Mouse (Mus musculus) lung, adult 2 months (tissue): ENCODE measurements around the gene Rnf145. TPM values are rescaled to one million over a fixed set of nuclear protein-coding genes. Genes with fewer than 3 reads are reported as not detected.

Experiments
- DNase-seq: peaks from one replicate; pipeline ENCODE4 v3.0.0; 2022
- H3K4me1 ChIP-seq: fragments of 200-500 bp; 2 replicates; pipeline ENCODE4 v1.6.1; 2011; ENCODE audit warnings: low read length; ENCODE audit not compliant: control insufficient read depth, insufficient read depth
- H3K4me3 ChIP-seq: fragments of 200-500 bp; replicated peaks from 2 replicates; pipeline ENCODE3; 2011; ENCODE audit warnings: low read depth, mild to moderate bottlenecking, control low read depth, low read length; ENCODE audit errors: extremely low read depth
- CTCF ChIP-seq: fragments of 200-500 bp; IDR thresholded peaks from 2 replicates; pipeline ENCODE4 v1.5.1; 2011; ENCODE audit warnings: mild to moderate bottlenecking, low read length, control low read depth; ENCODE audit not compliant: insufficient read depth
- POLR2A ChIP-seq: fragments of 200-500 bp; IDR thresholded peaks from 2 replicates; pipeline ENCODE4 v1.6.1; 2011; ENCODE audit warnings: low read depth, mild to moderate bottlenecking, control low read depth, low read length, borderline replicate concordance; ENCODE audit errors: extremely low read depth
- WGBS: fragments of 180-500 bp; shearing (Covaris S2); methylation state at CpG from one replicate; pipeline ENCODE4 v1.1.7; 2018; 5-methylcytosine and 5-hydroxymethylcytosine counted together
- polyA plus RNA-seq: library from polyadenylated mRNA; depleted of rRNA; stranded (reverse); fragments of >200 nt; gene quantifications from 2 replicates; pipeline ENCODE4 v1.2.3, GENCODE M21; 2012

The Rnf145 gene
- polyA plus RNA-seq, 1 experiment = 104 TPM

DNA sequence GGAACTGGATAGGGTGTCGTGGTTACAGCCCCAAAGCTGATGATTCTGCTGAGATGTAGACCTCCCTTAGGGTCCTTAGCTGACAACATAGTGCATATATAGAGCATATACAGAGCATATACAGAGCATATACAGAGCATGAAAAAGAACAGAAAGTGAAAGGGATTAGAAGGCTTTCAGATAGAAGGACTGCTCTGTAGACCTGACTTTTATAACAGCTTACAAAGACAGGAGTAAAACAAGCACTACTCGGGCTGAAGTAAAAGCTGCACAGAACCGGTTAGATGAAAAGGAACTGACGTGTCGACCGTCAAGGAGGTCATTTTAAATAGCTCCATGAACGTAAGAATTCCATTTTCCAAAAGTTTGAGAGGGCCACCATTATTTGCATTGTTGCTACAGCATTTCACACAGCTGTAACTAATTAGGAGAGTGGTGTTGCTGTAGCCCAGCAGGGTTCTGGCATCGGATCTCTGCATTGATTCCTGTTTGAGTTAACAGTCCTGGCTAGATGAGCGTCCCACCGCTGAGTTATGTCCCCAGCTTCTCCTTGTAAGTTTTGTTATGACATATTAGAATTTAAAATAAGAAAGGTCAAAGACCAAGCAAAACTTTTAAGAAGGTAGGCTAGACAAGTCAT is 20.6 kb downstream of the Rnf145 start:
- H3K4me3 ChIP-seq = no peak overlapping the region
- DNase-seq = no peak
- 60% methylated on average over 10 of the region's 10 CpGs for WGBS
- H3K4me1 ChIP-seq = peaks cover 34% of the 10 kb centered on the region
- TF ChIP-seq POLR2A (no peak), CTCF (no peak)

DNA sequence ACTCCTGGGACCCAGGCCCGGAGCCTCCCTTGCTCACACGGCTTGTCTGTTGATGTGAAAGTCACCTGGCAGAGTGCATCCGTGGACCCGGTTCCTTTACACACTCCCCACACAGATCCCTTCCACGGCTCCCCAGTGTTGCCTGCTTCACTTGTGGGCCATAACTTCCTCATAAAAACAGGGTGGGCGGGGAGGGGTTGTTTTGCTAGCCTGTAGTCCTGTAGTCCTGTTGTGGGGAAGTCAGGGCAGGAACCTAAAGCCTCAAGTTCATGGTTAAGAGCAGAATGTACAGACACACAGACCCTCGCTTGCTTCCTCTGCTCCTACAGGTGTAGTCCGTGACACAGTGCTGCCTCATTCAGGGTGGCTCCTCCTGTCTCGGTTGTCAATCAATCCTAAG is 21.5 kb downstream of the Rnf145 start:
- DNase-seq = no peak
- WGBS = 75% methylated on average over 9 of the region's 9 CpGs
- peaks cover 36% of the 10 kb centered on the region for H3K4me1 ChIP-seq
- TF ChIP-seq POLR2A = no peak
- H3K4me3 ChIP-seq = no peak overlapping the region

DNA sequence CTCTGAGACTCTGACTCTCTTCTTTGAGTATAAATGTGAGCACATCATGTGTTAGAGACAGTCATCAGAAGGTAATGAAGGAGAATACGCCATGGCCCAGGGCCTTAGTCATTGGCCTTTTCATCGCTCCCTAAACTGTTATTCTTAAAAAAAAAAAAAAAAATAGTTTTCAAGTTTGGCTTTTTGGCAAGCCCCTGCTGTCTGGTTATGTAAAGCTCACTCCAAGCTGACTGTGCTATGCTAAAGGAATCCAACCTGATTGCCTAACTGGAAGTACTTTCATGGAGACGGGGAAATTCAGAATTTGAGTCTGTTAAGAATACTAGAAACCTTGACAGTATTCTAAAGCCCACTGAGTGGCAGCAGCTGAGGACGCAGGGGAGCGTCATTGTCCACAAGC is 22.5 kb downstream of the Rnf145 start:
- H3K4me1 ChIP-seq = peaks cover 39% of the 10 kb centered on the region
- WGBS = 66% methylated on average over 5 of the region's 5 CpGs
- no peak for DNase-seq
- no peak overlapping the region for H3K4me3 ChIP-seq
- TF ChIP-seq POLR2A = no peak
- no peak for TF ChIP-seq CTCF

DNA sequence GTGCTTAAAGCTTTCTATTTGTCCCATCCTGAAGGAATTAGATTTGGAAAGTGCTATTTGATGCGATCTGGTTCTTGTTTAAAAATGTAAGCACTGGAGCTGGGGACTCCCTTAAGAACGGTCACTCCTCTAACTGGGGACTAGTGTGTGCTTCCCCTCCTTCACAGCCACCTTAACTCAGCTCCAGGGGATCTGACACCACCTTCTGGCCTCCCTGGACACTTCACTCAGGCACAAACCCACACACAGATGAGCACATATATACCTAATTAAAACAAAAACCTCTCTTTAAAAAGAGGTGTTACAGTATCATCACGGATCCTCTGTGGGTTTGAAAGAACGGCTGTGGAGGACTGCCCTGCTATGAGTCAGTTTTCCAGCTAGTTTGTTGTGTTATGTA is 23.0 kb downstream of the Rnf145 start:
- no peak for DNase-seq
- 52% methylated on average over 4 of the region's 4 CpGs for WGBS
- H3K4me1 ChIP-seq = peaks cover 39% of the 10 kb centered on the region
- H3K4me3 ChIP-seq = no peak overlapping the region
- TF ChIP-seq POLR2A (no peak), CTCF (peak; percentile 37; the same call in 1 of the 2 replicates)

DNA sequence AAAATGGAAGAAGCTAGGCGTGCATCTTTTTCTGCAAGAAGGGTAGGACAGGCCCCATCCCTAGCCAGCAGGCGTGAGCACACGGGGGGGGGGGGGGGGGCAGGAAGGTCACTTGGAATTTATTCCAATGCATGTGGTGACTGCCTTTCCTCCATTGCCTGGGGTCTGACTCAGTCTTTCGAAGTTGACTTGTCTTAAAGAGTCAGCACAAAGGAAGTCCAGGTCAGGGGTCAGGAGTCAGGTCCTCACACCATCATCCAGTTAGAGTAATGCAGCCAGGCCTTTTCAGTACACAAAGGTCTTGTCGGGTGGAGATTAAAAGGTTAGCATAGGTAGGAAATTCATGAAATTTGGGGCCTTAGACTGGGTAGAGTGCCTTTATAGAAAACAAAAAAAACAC is 24.8 kb downstream of the Rnf145 start:
- 48% methylated on average over 5 of the region's 5 CpGs for WGBS
- peaks cover 32% of the 10 kb centered on the region for H3K4me1 ChIP-seq
- no peak for DNase-seq

DNA sequence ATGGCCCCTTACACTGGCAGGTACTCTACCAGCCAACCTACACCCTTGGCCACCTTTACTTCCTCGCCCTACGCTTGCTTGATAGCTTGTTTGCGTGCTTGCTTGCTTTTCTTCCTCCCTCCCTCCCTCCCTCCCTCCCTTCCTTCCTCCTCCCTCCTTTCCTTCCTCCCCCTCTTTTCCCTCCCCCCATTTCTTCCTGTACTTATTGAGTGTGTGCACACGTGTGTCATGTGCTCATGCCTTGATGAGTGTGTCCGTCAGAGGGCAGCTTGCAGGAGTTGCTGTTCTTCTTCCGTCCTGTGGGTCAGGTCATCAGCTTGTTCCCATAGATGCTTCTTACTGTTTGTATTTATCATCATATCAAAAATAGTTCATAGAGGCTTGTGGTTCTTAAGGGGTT is 25.2 kb downstream of the Rnf145 start:
- H3K4me3 ChIP-seq = no peak overlapping the region
- DNase-seq = no peak
- peaks cover 28% of the 10 kb centered on the region for H3K4me1 ChIP-seq
- WGBS = 30% methylated on average over 6 of the region's 6 CpGs
- TF ChIP-seq POLR2A = no peak
- 0 out of 2 replicates have a peak, but pooled peaks have one; percentile 15 for TF ChIP-seq CTCF

More for the DNA sequence above, 24.8 kb downstream of the Rnf145 start:
- H3K4me3 ChIP-seq = no peak overlapping the region
- TF ChIP-seq POLR2A (no peak), CTCF (no peak)

DNA sequence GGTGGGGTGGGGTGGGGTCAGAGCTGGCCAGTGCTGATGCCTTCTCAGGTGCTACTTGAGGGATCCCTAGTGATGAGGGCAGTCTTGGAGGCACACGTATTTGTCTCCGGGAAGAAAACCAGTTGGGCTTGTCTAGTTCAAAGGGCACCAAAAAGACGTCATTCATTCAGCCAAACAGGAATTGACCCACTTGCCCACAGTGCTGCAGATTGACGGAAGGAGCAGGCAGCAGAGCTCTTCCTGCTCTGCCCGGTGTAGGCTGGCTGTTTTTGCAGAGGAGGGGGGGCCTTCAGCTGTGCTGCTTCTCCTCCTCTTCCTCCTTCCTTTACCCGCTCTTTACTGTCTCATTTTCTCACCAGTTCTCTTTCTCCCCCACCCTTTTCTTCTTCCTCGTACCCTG is 26.4 kb downstream of the Rnf145 start:
- Histone ChIP-seq H3K4me1 (peaks cover 26% of the 10 kb centered on the region), H3K4me3 (no peak overlapping the region)
- DNase-seq = no peak
- TF ChIP-seq POLR2A = no peak
- no peak for TF ChIP-seq CTCF
- WGBS = 16% methylated on average over 7 of the region's 7 CpGs

DNA sequence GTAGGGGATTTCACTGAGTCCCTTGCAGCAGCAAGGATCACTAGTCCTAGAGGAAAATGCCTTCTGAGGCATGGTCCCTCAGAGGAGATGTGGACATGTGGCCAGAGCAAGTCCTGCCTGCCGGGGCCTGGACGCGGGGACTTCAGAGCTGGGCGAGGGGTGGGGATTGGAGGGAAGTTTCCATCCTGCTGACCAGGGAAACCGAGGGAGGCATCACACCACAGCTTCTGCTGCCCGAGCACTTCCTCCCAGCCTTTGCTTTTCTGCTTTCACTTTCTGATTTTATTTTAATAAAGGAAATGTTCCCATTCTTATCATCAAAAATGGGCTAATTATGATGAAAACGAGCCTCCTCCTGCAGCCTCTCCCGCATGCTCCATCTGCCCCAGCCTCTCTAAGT is 27.5 kb downstream of the Rnf145 start:
- H3K4me1 ChIP-seq = peaks cover 21% of the 10 kb centered on the region
- 31% methylated on average over 8 of the region's 8 CpGs for WGBS
- H3K4me3 ChIP-seq = peak overlapping the region; percentile 50
- DNase-seq = no peak
- TF ChIP-seq POLR2A (no peak), CTCF (no peak)

DNA sequence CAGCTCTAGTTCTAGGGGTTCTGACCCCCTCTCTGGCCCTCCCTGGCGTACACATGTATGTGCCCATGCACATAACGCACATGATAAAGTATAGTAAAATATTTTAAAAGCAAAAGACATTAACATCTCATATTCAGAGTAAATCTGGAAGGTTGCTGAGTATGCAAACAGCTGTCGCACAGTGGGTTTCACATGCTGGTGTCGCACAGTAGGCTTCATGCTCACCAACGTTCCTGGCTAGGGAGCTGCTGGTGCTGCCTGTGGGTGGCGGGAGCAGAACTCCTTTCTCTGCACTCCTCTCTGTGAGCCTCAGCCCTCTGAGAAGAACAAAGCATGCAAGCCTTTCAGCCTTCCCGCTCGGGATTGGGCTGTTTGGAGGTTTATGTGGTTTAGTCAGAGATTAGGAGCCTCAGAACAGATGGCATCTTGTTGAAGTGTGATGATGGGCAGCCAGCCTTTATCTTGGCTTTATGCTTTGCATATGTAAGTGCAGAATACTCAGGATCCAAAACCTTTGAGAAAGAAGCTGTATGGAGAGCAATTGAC is 29.0 kb downstream of the Rnf145 start:
- WGBS = 88% methylated on average over 8 of the region's 8 CpGs
- TF ChIP-seq POLR2A = no peak
- no peak for TF ChIP-seq CTCF
- H3K4me1 ChIP-seq = peaks cover 15% of the 10 kb centered on the region; the same call in 1 of the 2 replicates

DNA sequence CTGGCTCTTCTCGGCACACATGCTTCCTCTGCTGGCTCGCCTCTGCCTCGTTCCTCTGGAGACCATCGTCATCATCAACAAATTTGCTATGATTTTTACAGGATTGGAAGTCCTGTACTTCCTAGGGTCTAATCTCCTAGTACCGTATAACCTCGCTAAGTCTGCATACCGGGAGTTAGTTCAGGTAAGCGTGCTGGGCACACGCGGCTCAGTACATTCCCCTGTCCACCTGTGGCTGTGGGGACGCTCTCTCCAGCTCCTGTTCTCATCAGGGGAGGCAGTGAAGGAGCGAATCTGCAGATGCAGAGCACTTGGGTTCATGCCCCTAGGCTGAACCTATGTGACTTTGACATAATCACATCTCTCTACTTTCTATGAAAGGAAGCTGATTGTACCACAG is 30.1 kb downstream of the Rnf145 start:
- DNase-seq = no peak
- 94% methylated on average over 12 of the region's 12 CpGs for WGBS
- H3K4me1 ChIP-seq = peaks cover 13% of the 10 kb centered on the region; the same call in 1 of the 2 replicates
- H3K4me3 ChIP-seq = no peak overlapping the region
- TF ChIP-seq POLR2A (no peak), CTCF (no peak)

More for the DNA sequence above, 29.0 kb downstream of the Rnf145 start:
- no peak overlapping the region for H3K4me3 ChIP-seq
- DNase-seq = no peak
